Mouse (Mus musculus): ENCODE data around the gene Flvcr1. TPM values are rescaled to one million over a fixed set of nuclear protein-coding genes. Genes with fewer than 3 reads are reported as not detected.

The Flvcr1 gene
- polyA plus RNA-seq, 1 experiment from 2014 or later, result 9.5 TPM

DNA sequence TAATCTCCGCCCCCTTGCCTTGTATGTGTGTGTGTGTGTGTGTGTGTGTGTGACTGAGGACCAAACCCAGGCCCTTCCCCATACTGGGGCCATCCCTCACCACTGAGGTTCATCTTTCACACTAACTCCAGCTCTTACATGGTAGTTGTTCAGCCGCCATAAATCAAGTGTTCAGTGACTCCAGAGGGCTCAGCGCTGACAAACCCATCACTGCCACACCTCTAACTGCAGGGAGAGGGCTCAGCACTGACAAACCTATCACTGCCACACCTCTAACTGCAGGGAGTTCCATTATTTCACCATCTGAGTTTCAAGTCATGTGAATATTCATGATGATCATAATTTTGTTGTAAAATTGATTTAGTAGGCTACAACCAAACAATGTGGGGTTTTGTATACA lies 27.6 kb upstream of the Flvcr1 start:
- no peak overlapping the region for H3K4me2 ChIP-seq (replicated peaks; ENCODE audit: low read depth, low read length)
- H3K36me3 ChIP-seq (ENCODE audit: control insufficient read depth, insufficient read depth, low read length), result no peaks in the 10 kb centered on the region
- WGBS, result 84% methylated on average over 3 of the region's 3 CpGs
- no peaks in the 10 kb centered on the region for H3K4me1 ChIP-seq (replicated peaks; ENCODE audit: control insufficient read depth, insufficient read depth, low read length)
- H3K27ac ChIP-seq (ENCODE audit: low read depth, low read length), result no peak overlapping the region
- no peaks in the 10 kb centered on the region for H3K27me3 ChIP-seq (ENCODE audit: control insufficient read depth, insufficient read depth, low read length)
- H3K9me3 ChIP-seq (ENCODE audit: control insufficient read depth, low read length), result no peaks in the 10 kb centered on the region
- H3K9ac ChIP-seq (ENCODE audit: low read depth, low read length), result no peak overlapping the region
- DNase-seq (ENCODE audit: low spot score), result no peak
- H3K4me3 ChIP-seq (ENCODE audit: low read depth, low read length), result no peak overlapping the region
- ATAC-seq (ENCODE audit: low FRiP score), result no peak

DNA sequence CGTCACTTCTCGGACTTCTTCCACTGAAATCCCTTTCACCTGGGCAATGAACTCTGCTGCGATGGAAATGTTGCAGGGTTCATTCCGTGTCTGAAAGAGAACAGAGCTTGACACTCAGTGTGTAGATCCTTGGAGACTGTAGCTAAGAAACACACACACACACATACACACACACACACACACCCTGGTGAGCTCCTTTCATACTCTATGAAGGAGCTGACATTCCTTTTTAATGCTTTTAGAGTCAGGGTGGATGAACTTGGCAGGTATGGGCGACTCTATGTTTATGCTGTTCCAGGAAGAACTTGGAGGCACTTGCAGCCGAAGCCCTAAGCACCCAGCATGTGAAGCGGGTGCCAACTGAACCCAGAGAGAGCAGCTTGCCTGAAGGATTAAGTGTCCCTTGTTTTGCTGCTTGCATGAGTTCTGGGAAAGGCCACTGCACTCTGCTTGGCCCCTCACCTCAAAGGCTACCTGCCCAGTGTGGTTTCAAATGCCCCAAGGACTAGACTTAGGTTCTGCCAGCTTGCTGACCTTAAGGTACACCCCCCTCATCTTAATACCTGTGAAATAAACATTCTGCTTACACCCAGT lies 20.4 kb upstream of the Flvcr1 start:
- Histone ChIP-seq H3K4me2 (replicated peaks; ENCODE audit: low read depth, low read length) (no peak overlapping the region), H3K27me3 (ENCODE audit: control insufficient read depth, insufficient read depth, low read length) (no peaks in the 10 kb centered on the region), H3K4me1 (replicated peaks; ENCODE audit: control insufficient read depth, insufficient read depth, low read length) (no peaks in the 10 kb centered on the region), H3K36me3 (ENCODE audit: control insufficient read depth, insufficient read depth, low read length) (no peaks in the 10 kb centered on the region), H3K9ac (ENCODE audit: low read depth, low read length) (no peak overlapping the region), H3K9me3 (ENCODE audit: control insufficient read depth, low read length) (no peaks in the 10 kb centered on the region), H3K4me3 (ENCODE audit: low read depth, low read length) (no peak overlapping the region), H3K27ac (ENCODE audit: low read depth, low read length) (no peak overlapping the region)
- WGBS, result 70% methylated on average over 7 of the region's 7 CpGs
- DNase-seq (ENCODE audit: low spot score) (no peak), ATAC-seq (ENCODE audit: low FRiP score) (no peak)

GRCm38 (mm10) chr1:191045264-191045663 lies 19.3 kb upstream of the Flvcr1 start:
- H3K4me2 ChIP-seq (replicated peaks; ENCODE audit: low read depth, low read length), result no peak overlapping the region
- no peak for DNase-seq (ENCODE audit: low spot score)
- no peak overlapping the region for H3K9ac ChIP-seq (ENCODE audit: low read depth, low read length)
- WGBS, result 84% methylated on average over 2 of the region's 2 CpGs
- no peaks in the 10 kb centered on the region for H3K4me1 ChIP-seq (replicated peaks; ENCODE audit: control insufficient read depth, insufficient read depth, low read length)
- ATAC-seq (ENCODE audit: low FRiP score), result no peak
- H3K27ac ChIP-seq (ENCODE audit: low read depth, low read length), result no peak overlapping the region
- H3K36me3 ChIP-seq (ENCODE audit: control insufficient read depth, insufficient read depth, low read length), result no peaks in the 10 kb centered on the region
- no peak overlapping the region for H3K4me3 ChIP-seq (ENCODE audit: low read depth, low read length)
- H3K27me3 ChIP-seq (ENCODE audit: control insufficient read depth, insufficient read depth, low read length), result no peaks in the 10 kb centered on the region
- no peaks in the 10 kb centered on the region for H3K9me3 ChIP-seq (ENCODE audit: control insufficient read depth, low read length)

DNA sequence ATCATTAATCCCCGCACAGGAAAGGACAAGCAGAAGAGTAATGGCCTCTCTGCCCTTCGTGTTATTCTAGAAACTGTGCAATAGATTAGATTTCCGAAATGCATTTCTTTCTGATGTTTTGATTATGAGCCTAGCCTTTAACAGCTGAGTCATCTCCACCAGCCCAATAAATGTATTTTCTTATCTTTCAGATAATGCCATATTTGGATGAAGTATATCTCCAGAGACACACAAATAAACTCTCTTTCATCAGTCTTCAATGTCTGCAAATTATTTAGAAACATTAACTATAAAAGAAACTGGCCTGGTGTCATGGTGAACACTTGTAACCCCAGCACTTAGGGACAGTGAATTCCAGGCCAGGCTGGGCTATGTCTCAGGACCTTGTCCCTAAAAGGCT lies 16.7 kb upstream of the Flvcr1 start:
- H3K36me3 ChIP-seq (ENCODE audit: control insufficient read depth, insufficient read depth, low read length), result no peaks in the 10 kb centered on the region
- no peak overlapping the region for H3K4me2 ChIP-seq (replicated peaks; ENCODE audit: low read depth, low read length)
- H3K4me1 ChIP-seq (replicated peaks; ENCODE audit: control insufficient read depth, insufficient read depth, low read length), result no peaks in the 10 kb centered on the region
- no peak for DNase-seq (ENCODE audit: low spot score)
- ATAC-seq (ENCODE audit: low FRiP score), result no peak
- H3K27me3 ChIP-seq (ENCODE audit: control insufficient read depth, insufficient read depth, low read length), result no peaks in the 10 kb centered on the region
- H3K9me3 ChIP-seq (ENCODE audit: control insufficient read depth, low read length), result no peaks in the 10 kb centered on the region
- H3K4me3 ChIP-seq (ENCODE audit: low read depth, low read length), result no peak overlapping the region
- H3K27ac ChIP-seq (ENCODE audit: low read depth, low read length), result no peak overlapping the region
- H3K9ac ChIP-seq (ENCODE audit: low read depth, low read length), result no peak overlapping the region
- 91% methylated on average over 3 of the region's 3 CpGs for WGBS

DNA sequence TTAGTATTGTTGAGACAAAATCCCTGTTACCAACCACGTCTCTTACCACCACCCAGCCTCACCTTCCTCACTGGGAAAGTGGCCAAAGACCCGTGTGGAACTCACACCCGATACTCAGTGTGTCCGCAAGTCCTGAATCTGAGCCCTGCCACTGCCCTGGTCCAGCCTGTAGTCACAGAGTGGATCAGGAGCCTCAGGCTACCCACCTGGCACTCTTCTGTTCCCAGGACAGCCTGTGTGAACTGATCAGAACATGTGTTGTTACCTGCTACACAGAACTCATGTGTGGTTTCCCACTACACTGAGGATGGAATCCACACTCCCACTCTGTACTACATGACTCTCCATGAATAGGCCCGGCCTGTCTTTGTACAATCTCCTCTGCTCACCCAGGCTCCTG lies 16.1 kb upstream of the Flvcr1 start:
- H3K4me2 ChIP-seq (replicated peaks; ENCODE audit: low read depth, low read length), result no peak overlapping the region
- H3K27me3 ChIP-seq (ENCODE audit: control insufficient read depth, insufficient read depth, low read length), result no peaks in the 10 kb centered on the region

DNA sequence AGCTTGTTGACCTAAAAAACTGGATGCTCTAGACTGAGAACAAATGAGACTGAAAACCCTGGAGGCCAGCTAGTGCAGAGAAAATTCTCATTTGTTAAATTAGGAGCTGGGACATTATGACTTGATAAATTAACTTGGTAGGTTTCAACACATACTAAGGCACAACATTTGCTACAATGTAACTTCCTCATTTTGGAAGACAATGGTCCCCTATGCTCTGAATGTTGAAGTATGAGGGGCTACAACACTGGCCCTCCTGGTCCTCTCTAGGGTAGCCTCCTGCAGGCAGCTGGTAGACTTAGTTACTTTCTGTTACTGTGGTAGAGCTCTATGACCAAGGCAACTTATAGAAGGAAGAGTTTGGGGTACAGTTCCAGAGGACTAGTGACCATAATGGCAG lies 15.4 kb upstream of the Flvcr1 start:
- Histone ChIP-seq H3K4me3 (ENCODE audit: low read depth, low read length) (no peak overlapping the region), H3K36me3 (ENCODE audit: control insufficient read depth, insufficient read depth, low read length) (no peaks in the 10 kb centered on the region), H3K9me3 (ENCODE audit: control insufficient read depth, low read length) (no peaks in the 10 kb centered on the region), H3K9ac (ENCODE audit: low read depth, low read length) (no peak overlapping the region), H3K4me2 (replicated peaks; ENCODE audit: low read depth, low read length) (no peak overlapping the region), H3K27me3 (ENCODE audit: control insufficient read depth, insufficient read depth, low read length) (no peaks in the 10 kb centered on the region), H3K4me1 (replicated peaks; ENCODE audit: control insufficient read depth, insufficient read depth, low read length) (no peaks in the 10 kb centered on the region), H3K27ac (ENCODE audit: low read depth, low read length) (no peak overlapping the region)
- ATAC-seq (ENCODE audit: low FRiP score) (no peak), DNase-seq (ENCODE audit: low spot score) (no peak)

More for the DNA sequence above, 16.1 kb upstream of the Flvcr1 start:
- H3K9ac ChIP-seq (ENCODE audit: low read depth, low read length), result no peak overlapping the region
- H3K4me1 ChIP-seq (replicated peaks; ENCODE audit: control insufficient read depth, insufficient read depth, low read length), result no peaks in the 10 kb centered on the region
- 83% methylated on average over 5 of the region's 5 CpGs for WGBS
- ATAC-seq (ENCODE audit: low FRiP score) (no peak), DNase-seq (ENCODE audit: low spot score) (no peak)
- no peak overlapping the region for H3K4me3 ChIP-seq (ENCODE audit: low read depth, low read length)
- no peak overlapping the region for H3K27ac ChIP-seq (ENCODE audit: low read depth, low read length)
- H3K36me3 ChIP-seq (ENCODE audit: control insufficient read depth, insufficient read depth, low read length), result no peaks in the 10 kb centered on the region
- H3K9me3 ChIP-seq (ENCODE audit: control insufficient read depth, low read length), result no peaks in the 10 kb centered on the region

DNA sequence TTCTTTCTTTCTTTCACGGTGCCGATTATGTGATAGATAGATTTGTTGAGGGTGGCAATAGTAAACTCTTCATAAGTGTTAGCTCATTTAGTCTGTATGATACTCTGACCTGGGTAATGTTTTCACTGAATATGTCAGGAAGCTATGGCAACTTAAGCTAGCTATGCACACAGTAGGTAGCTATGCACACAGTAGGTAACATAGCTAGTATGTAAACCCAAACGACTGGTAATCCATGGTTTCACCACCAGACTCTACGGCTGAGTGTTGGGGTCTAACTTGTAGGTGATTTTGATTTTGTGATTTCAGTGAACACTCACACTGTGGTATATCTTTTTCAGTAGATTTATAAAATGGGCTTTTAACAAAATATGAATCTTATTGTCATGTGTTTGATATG lies 12.0 kb upstream of the Flvcr1 start:
- no peak overlapping the region for H3K4me2 ChIP-seq (replicated peaks; ENCODE audit: low read depth, low read length)
- no peaks in the 10 kb centered on the region for H3K36me3 ChIP-seq (ENCODE audit: control insufficient read depth, insufficient read depth, low read length)
- no peaks in the 10 kb centered on the region for H3K27me3 ChIP-seq (ENCODE audit: control insufficient read depth, insufficient read depth, low read length)
- no peak overlapping the region for H3K27ac ChIP-seq (ENCODE audit: low read depth, low read length)
- ATAC-seq (ENCODE audit: low FRiP score) (no peak), DNase-seq (ENCODE audit: low spot score) (no peak)
- WGBS, result 92% methylated on average over 4 of the region's 4 CpGs
- no peak overlapping the region for H3K4me3 ChIP-seq (ENCODE audit: low read depth, low read length)
- H3K4me1 ChIP-seq (replicated peaks; ENCODE audit: control insufficient read depth, insufficient read depth, low read length), result no peaks in the 10 kb centered on the region
- H3K9me3 ChIP-seq (ENCODE audit: control insufficient read depth, low read length), result no peaks in the 10 kb centered on the region
- no peak overlapping the region for H3K9ac ChIP-seq (ENCODE audit: low read depth, low read length)

DNA sequence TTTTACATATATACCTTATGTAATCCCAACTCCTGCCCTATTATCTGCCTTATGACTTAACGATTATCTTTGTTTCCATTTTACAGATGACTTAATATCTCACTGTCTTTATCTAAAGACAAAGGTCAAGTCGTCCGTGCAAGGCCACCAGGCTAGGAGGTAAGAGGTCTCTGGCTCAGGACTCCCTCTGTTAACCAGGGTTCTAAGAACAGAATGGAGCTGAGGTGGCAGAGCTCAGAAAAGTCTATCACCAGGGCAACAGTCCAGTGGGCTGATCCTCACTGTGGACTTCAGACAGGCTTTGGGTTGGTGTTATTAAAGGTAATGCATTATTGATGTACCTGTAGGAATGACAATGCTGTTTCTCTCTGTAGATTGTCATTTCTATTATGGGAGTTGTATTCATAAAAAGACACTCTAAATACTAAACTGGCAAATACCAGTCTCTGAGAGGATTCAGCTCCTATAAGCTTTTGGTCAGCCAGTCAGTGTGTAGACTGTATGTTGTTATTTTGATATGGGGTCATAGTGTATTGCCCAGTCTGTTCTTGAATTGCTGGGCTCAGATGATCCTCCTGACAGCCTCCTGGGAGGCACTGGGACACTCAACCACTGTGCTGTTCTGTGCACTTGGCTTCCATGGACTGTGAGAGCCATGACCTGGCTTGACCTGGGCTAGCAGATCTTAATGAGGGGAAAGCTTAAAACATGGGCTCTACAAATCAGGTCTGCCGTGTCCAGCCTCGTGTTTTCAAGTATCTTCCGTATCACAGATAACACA lies 10.8 kb upstream of the Flvcr1 start, which contains the start of gene Spata45:
Gene Spata45, plus strand, starts transcription at position 86 of the 781 bp plus-strand sequence.
- H3K4me1 ChIP-seq (replicated peaks; ENCODE audit: control insufficient read depth, insufficient read depth, low read length), result no peaks in the 10 kb centered on the region
- no peak within 1 kb of the TSS for H3K9ac ChIP-seq (ENCODE audit: low read depth, low read length)
- DNase-seq (ENCODE audit: low spot score) (no peak), ATAC-seq (ENCODE audit: low FRiP score) (no peak)
- no peak within 1 kb of the TSS for H3K4me2 ChIP-seq (replicated peaks; ENCODE audit: low read depth, low read length)
- no peaks in the 10 kb centered on the region for H3K9me3 ChIP-seq (ENCODE audit: control insufficient read depth, low read length)
- no peak within 1 kb of the TSS for H3K4me3 ChIP-seq (ENCODE audit: low read depth, low read length)
- H3K27ac ChIP-seq (ENCODE audit: low read depth, low read length), result no peak within 1 kb of the TSS
- H3K36me3 ChIP-seq (ENCODE audit: control insufficient read depth, insufficient read depth, low read length), result no peaks in the 10 kb centered on the region
- no peaks in the 10 kb centered on the region for H3K27me3 ChIP-seq (ENCODE audit: control insufficient read depth, insufficient read depth, low read length)
- 79% methylated on average over 6 of the region's 6 CpGs for WGBS

DNA sequence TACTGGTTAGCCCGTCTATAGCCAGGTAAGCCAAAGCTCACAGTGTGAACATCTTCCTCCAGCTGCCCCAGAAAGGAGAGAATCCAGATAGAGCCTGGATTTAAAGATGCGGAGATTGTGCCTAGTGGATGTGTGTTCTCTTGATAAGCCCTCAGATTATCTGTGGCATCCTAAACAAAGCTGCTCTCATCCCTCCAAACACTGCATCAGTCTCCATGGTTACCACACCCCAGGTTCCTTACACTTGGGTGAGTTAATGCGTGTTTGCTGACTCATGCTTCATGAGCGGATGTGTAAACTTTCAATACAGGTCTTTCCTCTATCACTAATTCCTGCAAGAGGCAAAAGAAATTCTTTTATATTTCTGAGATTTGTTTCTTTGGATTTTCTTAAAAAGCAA lies 9.7 kb upstream of the Flvcr1 start:
- no peak for ATAC-seq (ENCODE audit: low FRiP score)
- H3K9me3 ChIP-seq (ENCODE audit: control insufficient read depth, low read length), result no peaks in the 10 kb centered on the region
- no peak overlapping the region for H3K27ac ChIP-seq (ENCODE audit: low read depth, low read length)
- no peak overlapping the region for H3K4me3 ChIP-seq (ENCODE audit: low read depth, low read length)
- H3K27me3 ChIP-seq (ENCODE audit: control insufficient read depth, insufficient read depth, low read length), result no peaks in the 10 kb centered on the region
- WGBS, result 38% methylated on average over 4 of the region's 4 CpGs
- no peak overlapping the region for H3K9ac ChIP-seq (ENCODE audit: low read depth, low read length)
- peak; percentile 13 for DNase-seq (ENCODE audit: low spot score)
- no peak overlapping the region for H3K4me2 ChIP-seq (replicated peaks; ENCODE audit: low read depth, low read length)
- H3K4me1 ChIP-seq (replicated peaks; ENCODE audit: control insufficient read depth, insufficient read depth, low read length), result no peaks in the 10 kb centered on the region
- H3K36me3 ChIP-seq (ENCODE audit: control insufficient read depth, insufficient read depth, low read length), result no peaks in the 10 kb centered on the region
